Mouse (Mus musculus) spleen, adult 2 months (tissue): ENCODE measurements around the gene Adpgk. TPM values are rescaled to one million over a fixed set of nuclear protein-coding genes. Genes with fewer than 3 reads are reported as not detected.

Experiments
- DNase-seq, 2 experiments: peaks; one replicate each; pipeline versions ENCODE4 v3.0.0 to v3.0.0-alpha.2; 2012 to 2021; ENCODE audit warnings: low spot score in 2 of 2, low read depth in 1 of 2
- H3K27ac ChIP-seq: fragments of 200-500 bp; 2 replicates; pipeline ENCODE4 v1.5.1; 2012; ENCODE audit warnings: low read length, inconsistent platforms; ENCODE audit not compliant: insufficient read depth
- H3K27me3 ChIP-seq: fragments of 200-500 bp; 2 replicates; pipeline ENCODE4 v1.6.1; 2012; ENCODE audit warnings: mild to moderate bottlenecking, moderate library complexity, low read length, inconsistent platforms; ENCODE audit not compliant: control insufficient read depth, insufficient read depth
- H3K36me3 ChIP-seq: fragments of 200-500 bp; 2 replicates; pipeline ENCODE4 v1.6.1; 2012; ENCODE audit warnings: mild to moderate bottlenecking, low read length, inconsistent platforms; ENCODE audit not compliant: control insufficient read depth, insufficient read depth
- H3K4me1 ChIP-seq: fragments of 200-500 bp; 2 replicates; pipeline ENCODE4 v1.6.1; 2011; ENCODE audit warnings: inconsistent platforms; ENCODE audit not compliant: control insufficient read depth, insufficient read depth, insufficient read length
- H3K4me3 ChIP-seq: fragments of 200-500 bp; 2 replicates; pipeline ENCODE4 v1.5.1; 2011; ENCODE audit warnings: mild to moderate bottlenecking, inconsistent platforms; ENCODE audit not compliant: insufficient read depth, insufficient read length; ENCODE audit errors: extremely low read depth
- CTCF ChIP-seq: fragments of 200-500 bp; IDR thresholded peaks from 2 replicates; pipeline ENCODE4 v1.5.1; 2011; ENCODE audit warnings: mild to moderate bottlenecking, inconsistent platforms; ENCODE audit not compliant: insufficient read depth, insufficient read length, insufficient replicate concordance; ENCODE audit errors: extremely low read depth
- POLR2A ChIP-seq: fragments of 200-500 bp; IDR thresholded peaks from 2 replicates; pipeline ENCODE4 v1.6.1; 2011; ENCODE audit warnings: low read depth, low read length, inconsistent platforms
- WGBS: fragments of 180-500 bp; shearing (Covaris S2); methylation state at CpG from one replicate; pipeline ENCODE4 v1.1.7; 2018; 5-methylcytosine and 5-hydroxymethylcytosine counted together
- polyA plus RNA-seq: library from polyadenylated mRNA; depleted of rRNA; stranded (reverse); fragments of >200 nt; gene quantifications from 2 replicates; pipeline ENCODE4 v1.2.3, GENCODE M21; 2012

Adpgk gene
- polyA plus RNA-seq, 1 experiment, result 20.1 TPM

DNA sequence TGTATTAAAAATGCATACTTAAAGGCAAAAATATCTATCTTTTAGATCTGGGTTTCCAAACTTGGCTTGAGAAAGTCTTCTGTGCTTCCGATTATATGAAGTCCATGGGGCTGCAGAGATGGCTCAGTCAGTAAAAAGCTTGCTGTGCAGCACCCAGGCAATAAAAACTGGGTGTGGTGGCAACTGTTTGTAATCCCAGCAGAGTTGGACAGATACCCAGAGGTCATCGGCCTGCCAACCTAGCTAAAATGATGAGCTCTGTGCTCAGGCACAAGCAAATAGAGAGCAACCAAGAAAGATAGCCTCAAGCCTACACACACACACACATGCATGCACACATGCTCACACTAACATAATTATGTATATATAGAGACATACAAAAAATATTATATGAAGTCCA lies 13.2 kb upstream of the Adpgk start:
- WGBS, result 91% methylated on average over 2 of the region's 2 CpGs
- H3K27ac ChIP-seq, result no peak overlapping the region
- no peaks in the 10 kb centered on the region for H3K27me3 ChIP-seq
- H3K4me3 ChIP-seq, result no peak overlapping the region
- TF ChIP-seq POLR2A, result no peak
- no peaks in the 10 kb centered on the region for H3K36me3 ChIP-seq
- no peaks in the 10 kb centered on the region for H3K4me1 ChIP-seq
- DNase-seq, result no peak

DNA sequence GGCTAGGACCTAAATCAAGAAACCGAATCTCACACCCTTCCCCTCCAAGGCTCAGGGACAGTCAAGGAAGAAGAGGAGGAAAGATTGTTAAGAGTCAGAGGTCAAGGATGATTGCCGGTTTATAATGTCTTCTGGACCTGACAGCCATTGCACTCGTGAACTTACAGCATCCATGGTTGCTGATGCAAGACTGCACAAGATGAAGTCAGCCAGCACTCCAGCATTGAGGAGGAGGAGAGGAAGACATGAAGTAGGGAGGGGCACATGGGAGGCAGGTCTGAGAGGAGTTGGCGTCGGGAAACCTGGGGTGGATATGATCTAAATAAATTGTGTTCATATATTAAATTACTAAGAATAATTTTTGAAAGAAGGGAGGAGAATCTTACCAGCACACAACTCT lies 12.7 kb upstream of the Adpgk start:
- Histone ChIP-seq H3K27me3 (no peaks in the 10 kb centered on the region), H3K4me3 (no peak overlapping the region), H3K4me1 (no peaks in the 10 kb centered on the region), H3K36me3 (no peaks in the 10 kb centered on the region), H3K27ac (no peak overlapping the region)
- no peak for DNase-seq
- 79% methylated on average over 5 of the region's 5 CpGs for WGBS
- TF ChIP-seq POLR2A (no peak), CTCF (no peak)

DNA sequence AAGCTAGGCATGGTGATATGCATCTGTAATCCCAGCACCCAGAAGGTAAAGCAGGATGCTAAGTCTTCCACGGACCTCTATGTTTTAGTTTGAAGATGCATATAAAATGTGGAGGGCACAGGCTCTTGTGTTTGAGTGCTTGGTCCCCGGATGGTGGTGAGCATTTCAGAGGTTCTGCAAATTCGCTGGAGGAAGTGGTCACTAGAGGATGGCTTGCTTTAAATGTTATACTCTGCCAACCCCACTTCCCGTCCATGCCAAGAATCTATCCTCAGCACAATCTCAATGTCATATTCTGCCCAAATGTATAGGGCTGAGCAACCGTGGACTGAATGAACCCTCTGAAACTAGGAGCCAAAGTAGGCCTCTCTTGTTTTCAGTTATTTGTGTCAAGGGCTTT lies 10.5 kb upstream of the Adpgk start:
- no peaks in the 10 kb centered on the region for H3K27me3 ChIP-seq
- no peak overlapping the region for H3K27ac ChIP-seq
- WGBS, result 43% methylated on average over 5 of the region's 5 CpGs
- H3K4me1 ChIP-seq, result no peaks in the 10 kb centered on the region
- DNase-seq, result no peak
- TF ChIP-seq CTCF (no peak), POLR2A (no peak)
- H3K36me3 ChIP-seq, result no peaks in the 10 kb centered on the region
- no peak overlapping the region for H3K4me3 ChIP-seq

DNA sequence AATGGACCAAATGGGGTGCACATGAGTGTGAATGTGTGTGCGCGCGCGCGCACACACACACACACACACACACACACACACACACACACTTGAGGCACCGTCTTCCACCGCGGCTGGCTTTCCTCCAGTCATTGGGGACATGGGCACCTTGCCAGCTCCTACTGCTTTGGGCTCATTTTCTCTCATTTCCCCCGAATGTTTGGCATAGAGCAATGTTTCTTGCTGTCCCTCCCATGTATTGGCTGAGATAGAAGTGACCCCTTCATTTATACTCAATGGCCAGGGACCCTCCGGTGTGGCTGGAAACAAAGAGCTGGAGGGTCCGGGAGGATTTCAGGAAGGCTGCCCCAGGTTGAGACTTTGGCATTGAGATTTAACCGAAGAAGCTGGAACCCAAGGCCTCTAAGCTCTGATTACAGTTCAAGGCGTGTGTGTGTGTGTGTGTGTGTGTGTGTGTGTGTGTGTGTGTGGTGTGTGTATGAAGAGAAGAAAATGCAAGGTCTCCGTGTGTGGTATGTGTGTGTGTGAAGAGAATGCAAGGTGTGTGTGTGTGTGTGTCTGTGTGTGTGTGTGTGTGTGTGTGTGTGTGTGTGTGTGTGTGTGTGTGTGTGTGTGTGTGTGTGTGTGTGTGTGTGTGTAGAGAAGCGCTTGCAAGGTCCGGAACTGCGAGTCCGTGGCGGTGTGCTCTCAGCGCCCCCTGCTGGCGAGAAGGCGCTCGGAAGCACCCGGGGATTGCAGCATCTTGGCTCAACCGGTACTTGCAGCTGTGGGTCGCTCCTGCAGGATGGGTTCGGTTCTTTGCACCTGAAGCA lies 9.3 kb upstream of the Adpgk start:
- H3K27ac ChIP-seq, result no peak overlapping the region
- H3K27me3 ChIP-seq, result no peaks in the 10 kb centered on the region
- no peak overlapping the region for H3K4me3 ChIP-seq
- no peaks in the 10 kb centered on the region for H3K4me1 ChIP-seq
- 43% methylated on average over 20 of the region's 27 CpGs for WGBS
- H3K36me3 ChIP-seq, result no peaks in the 10 kb centered on the region
- DNase-seq, result peak; percentile 32 to 66
- no peak for TF ChIP-seq POLR2A
- TF ChIP-seq CTCF, result peak; percentile 91

DNA sequence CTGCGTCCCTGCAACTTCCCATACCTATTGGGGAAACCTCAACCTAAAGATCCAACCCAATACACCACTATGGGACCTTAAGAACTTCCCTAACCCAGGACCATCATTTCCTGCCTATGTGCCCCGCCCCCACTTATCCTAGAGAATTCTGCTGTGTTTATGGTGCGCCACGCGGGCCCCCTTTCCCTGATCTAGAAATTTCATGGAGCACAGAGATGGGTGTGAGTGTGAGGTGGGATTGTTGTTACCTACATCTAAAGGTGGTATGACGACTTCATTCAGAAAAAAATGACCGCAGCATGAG lies 8.7 kb upstream of the Adpgk start:
- H3K27ac ChIP-seq, result no peak overlapping the region
- TF ChIP-seq CTCF (no peak), POLR2A (no peak)
- H3K27me3 ChIP-seq, result no peaks in the 10 kb centered on the region
- DNase-seq, result no peak
- H3K36me3 ChIP-seq, result no peaks in the 10 kb centered on the region
- 52% methylated on average over 7 of the region's 7 CpGs for WGBS
- H3K4me1 ChIP-seq, result no peaks in the 10 kb centered on the region
- H3K4me3 ChIP-seq, result no peak overlapping the region

DNA sequence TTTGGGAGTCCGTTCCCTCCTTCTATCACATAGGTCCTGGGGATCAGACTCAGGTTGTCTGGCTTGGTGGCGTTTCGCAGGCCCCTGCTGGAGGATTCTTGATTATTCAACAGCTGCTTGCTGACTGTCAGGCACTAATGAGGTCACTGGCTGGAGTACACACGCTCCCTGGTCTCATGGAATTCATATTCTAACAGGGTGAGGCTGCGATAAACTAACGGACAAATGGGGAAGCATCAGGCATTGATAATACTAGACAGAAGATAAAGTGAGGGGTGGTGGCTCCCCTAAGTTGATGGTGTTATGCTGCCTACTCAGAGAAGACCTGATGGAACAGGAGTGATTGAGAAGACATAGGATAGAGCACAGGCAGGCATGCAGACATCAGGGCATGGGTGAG lies 5.7 kb upstream of the Adpgk start:
- Histone ChIP-seq H3K36me3 (no peaks in the 10 kb centered on the region), H3K27ac (no peak overlapping the region), H3K27me3 (no peaks in the 10 kb centered on the region), H3K4me1 (peaks cover 2% of the 10 kb centered on the region; the same call in 1 of the 2 replicates), H3K4me3 (no peak overlapping the region)
- 76% methylated on average over 6 of the region's 6 CpGs for WGBS
- DNase-seq, result no peak
- TF ChIP-seq POLR2A, result no peak
- TF ChIP-seq CTCF, result no peak

DNA sequence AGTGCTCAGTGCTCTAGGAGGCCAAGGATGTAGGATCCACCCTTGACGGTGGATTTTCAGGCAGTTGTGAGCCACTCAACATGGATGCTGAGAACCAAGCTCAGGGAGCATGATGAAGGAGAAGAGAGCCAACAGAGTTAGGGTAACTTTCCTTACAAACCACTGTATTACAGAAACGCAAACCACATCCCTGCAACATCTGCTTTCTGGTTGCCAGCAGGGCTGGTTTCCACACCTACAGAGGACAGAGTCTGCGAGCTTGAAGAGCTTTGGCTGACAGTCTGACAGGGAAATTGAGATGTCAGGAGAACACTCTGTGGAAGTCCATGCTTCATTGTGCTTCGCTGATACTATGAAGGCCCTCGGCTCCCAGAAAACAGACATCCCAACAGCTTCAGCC lies 3.3 kb upstream of the Adpgk start:
- TF ChIP-seq POLR2A, result no peak
- no peak for TF ChIP-seq CTCF
- 54% methylated on average over 5 of the region's 5 CpGs for WGBS
- no peak for DNase-seq
- H3K27ac ChIP-seq, result no peak overlapping the region
- H3K4me1 ChIP-seq, result peaks cover 4% of the 10 kb centered on the region; the same call in 1 of the 2 replicates
- no peaks in the 10 kb centered on the region for H3K36me3 ChIP-seq
- no peak overlapping the region for H3K4me3 ChIP-seq
- H3K27me3 ChIP-seq, result no peaks in the 10 kb centered on the region
